Comparison of ENCODE assay signal across 15 mouse cellular contexts in genomic region chr12:56258401-56259050, GRCm38 (mm10).
DNase-seq lines count a peak whose midpoint lies in the region; ATAC-seq and TF ChIP-seq lines count a peak whose summit lies in the region.
"Had no signal": no experiment of that assay in that cellular context is flagged by ENCODE, and none has a peak within 500 bp of the region (broad histone marks: within the 10 kb centered on the region; RNA-seq: fewer than 3 reads in every experiment).

No protein-coding gene starts in this region.

- no peak for TF ChIP-seq EP300 in lung, postnatal 0 days (IDR thresholded peaks at IDR 0.05)

- 50% methylated on average over 14 of the region's 14 CpGs for WGBS in lung, postnatal 0 days
- WGBS in lung, adult 2 months = 68% methylated on average over 14 of the region's 14 CpGs
- WGBS in forebrain, postnatal 0 days = 26% methylated on average over 14 of the region's 14 CpGs

- TF ChIP-seq CTCF in lung, postnatal 0 days (IDR thresholded peaks at IDR 0.05) = no peak
- TF ChIP-seq CTCF in lung, adult 2 months (IDR thresholded peaks at IDR 0.05; ENCODE audit: insufficient read depth, low read length) = no peak
- no peak for TF ChIP-seq CTCF in forebrain, postnatal 0 days (IDR thresholded peaks at IDR 0.05; ENCODE audit: low read depth)

- H3K36me3 ChIP-seq in lung, postnatal 0 days (ENCODE audit: insufficient read depth, low read length) = no peaks in the 10 kb centered on the region
- H3K36me3 ChIP-seq in forebrain, postnatal 0 days (ENCODE audit: insufficient read depth) = no peaks in the 10 kb centered on the region
- H3K36me3 ChIP-seq: limb, embryonic 12.5 days had no signal

- intact Hi-C loops in heart, postnatal 36 days (cut with DNase I) = no loop called here
- intact Hi-C loops in gastrocnemius, postnatal 14 days (cut with DNase I; ENCODE audit: low total_unique reads) = no loop called here

- H3K27ac ChIP-seq in lung, postnatal 0 days (ENCODE audit: low read length) = peak overlapping the region; percentile 11
- H3K27ac ChIP-seq in forebrain, postnatal 0 days (ENCODE audit: low read depth, low read length) = peak overlapping the region; percentile 16; the same call in 1 of the 2 replicates
- H3K27ac ChIP-seq: limb, embryonic 12.5 days had no signal

- no peak for DNase-seq in lung, postnatal 0 days (ENCODE audit: low spot score)
- DNase-seq in lung, adult 2 months = no peak
- DNase-seq in forebrain, postnatal 0 days = peak; percentile 44
- peak; percentile 37 to 65 for DNase-seq in layer of hippocampus, postnatal 14 days (ENCODE audit: low spot score in 2 of 2)
- peak; percentile 28 for DNase-seq in telencephalon, adult 2 months (ENCODE audit: low read depth, low spot score)
- no peak for DNase-seq in heart, postnatal 36 days
- DNase-seq in left cerebral cortex, adult 11 months (ENCODE audit: low spot score) = no peak
- no peak for DNase-seq in gastrocnemius, postnatal 14 days
- DNase-seq: adrenal gland, postnatal 25 days; cerebellum, adult 9-11 months; kidney, postnatal 14 days; thymus, postnatal 14 days had no signal

- no peaks in the 10 kb centered on the region for H3K9me3 ChIP-seq in lung, postnatal 0 days (ENCODE audit: low read length)
- H3K9me3 ChIP-seq in forebrain, postnatal 0 days (ENCODE audit: low read length) = no peaks in the 10 kb centered on the region
- H3K9me3 ChIP-seq: limb, embryonic 12.5 days had no signal

- H3K27me3 ChIP-seq in lung, postnatal 0 days (replicated peaks; ENCODE audit: insufficient read depth, low read length) = no peaks in the 10 kb centered on the region
- H3K27me3 ChIP-seq in forebrain, postnatal 0 days (ENCODE audit: insufficient read depth, low read length) = no peaks in the 10 kb centered on the region
- H3K27me3 ChIP-seq: limb, embryonic 12.5 days had no signal

- ATAC-seq in lung, postnatal 0 days = no peak
- ATAC-seq in forebrain, postnatal 0 days = peak; percentile 79
- ATAC-seq: Patski had no signal

- H3K4me1 ChIP-seq in lung, postnatal 0 days (ENCODE audit: insufficient read depth, low read depth, low read length) = no peaks in the 10 kb centered on the region
- peaks cover 6% of the 10 kb centered on the region; the same call in 1 of the 2 replicates for H3K4me1 ChIP-seq in lung, adult 2 months (ENCODE audit: control insufficient read depth, insufficient read depth, low read length)
- no peaks in the 10 kb centered on the region for H3K4me1 ChIP-seq in forebrain, postnatal 0 days (ENCODE audit: insufficient read depth)
- H3K4me1 ChIP-seq: limb, embryonic 12.5 days had no signal

- H3K4me3 ChIP-seq in lung, postnatal 0 days (ENCODE audit: low read depth, low read length) = no peak overlapping the region
- no peak overlapping the region for H3K4me3 ChIP-seq in lung, adult 2 months (replicated peaks; ENCODE audit: extremely low read depth, low read depth, low read length)
- no peak overlapping the region for H3K4me3 ChIP-seq in forebrain, postnatal 0 days (ENCODE audit: low read depth, low read length)
- H3K4me3 ChIP-seq: erythroblast, embryonic 14.5 days; limb, embryonic 12.5 days had no signal

- 0 out of 2 replicates have a peak overlapping the region, but pooled peaks have one; percentile 1 for H3K4me2 ChIP-seq in lung, postnatal 0 days (replicated peaks; ENCODE audit: low read depth, low read length)
- no peak overlapping the region for H3K4me2 ChIP-seq in forebrain, postnatal 0 days (ENCODE audit: low read depth)
- H3K4me2 ChIP-seq: limb, embryonic 12.5 days had no signal

- no peak overlapping the region for H3K9ac ChIP-seq in lung, postnatal 0 days (replicated peaks; ENCODE audit: low read depth)
- no peak overlapping the region for H3K9ac ChIP-seq in forebrain, postnatal 0 days
- H3K9ac ChIP-seq: limb, embryonic 12.5 days had no signal

- TF ChIP-seq POLR2A in lung, adult 2 months (IDR thresholded peaks at IDR 0.05; ENCODE audit: borderline replicate concordance, extremely low read depth, low read depth, low read length) = no peak

Comparison
In these comparisons a context has a peak if more than half of its experiments do, and no peak if none do; other contexts are left out.
1. DNase-seq: peak in forebrain, postnatal 0 days (single experiment), layer of hippocampus, postnatal 14 days (2 of 2) and telencephalon, adult 2 months (single experiment); none in lung, postnatal 0 days (single experiment), lung, adult 2 months (single experiment), heart, postnatal 36 days (0 of 2), left cerebral cortex, adult 11 months (single experiment) and gastrocnemius, postnatal 14 days (single experiment).